Mouse (Mus musculus) hindbrain, embryonic 16.5 days (tissue): Measurements from ENCODE around the gene Acp2. TPM values are rescaled to one million over a fixed set of nuclear protein-coding genes. Genes with fewer than 3 reads are reported as not detected.

Experiments used
- ATAC-seq: fragments of 200-750 bp; cut with Nextera tagmentation; 2 replicates; pipeline ENCODE4 v1.8.0; 2017; ENCODE audit warnings: moderate TSS enrichment, moderate library complexity
- H3K27ac ChIP-seq: fragments of 300-500 bp; sonication (generic); 2 replicates; pipeline ENCODE4 v1.5.1; 2014; ENCODE audit warnings: low read depth, mild to moderate bottlenecking, control low read depth, low read length, moderate library complexity
- H3K27me3 ChIP-seq: fragments of 300-500 bp; sonication (generic); replicated peaks from 2 replicates; pipeline ENCODE4 v1.6.1; 2014; ENCODE audit warnings: low read length; ENCODE audit not compliant: control insufficient read depth, insufficient read depth
- H3K36me3 ChIP-seq: fragments of 300-500 bp; sonication (generic); 2 replicates; pipeline ENCODE4 v1.6.1; 2014; ENCODE audit warnings: mild to moderate bottlenecking, low read length, moderate library complexity, mixed read lengths; ENCODE audit not compliant: control insufficient read depth, insufficient read depth
- H3K4me1 ChIP-seq: fragments of 300-500 bp; sonication (generic); 2 replicates; pipeline ENCODE4 v1.6.1; 2014; ENCODE audit warnings: low read depth, low read length; ENCODE audit not compliant: control insufficient read depth, insufficient read depth
- H3K4me2 ChIP-seq: fragments of 300-500 bp; sonication (generic); 2 replicates; pipeline ENCODE4 v1.6.1; 2014; ENCODE audit warnings: mild to moderate bottlenecking, low read length, control low read depth, moderate library complexity
- H3K4me3 ChIP-seq: fragments of 300-500 bp; sonication (generic); 2 replicates; pipeline ENCODE4 v1.5.1; 2014; ENCODE audit warnings: mild to moderate bottlenecking, low read length, control low read depth, moderate library complexity
- H3K9ac ChIP-seq: fragments of 300-500 bp; sonication (generic); 2 replicates; pipeline ENCODE4 v1.6.1; 2014; ENCODE audit warnings: low read depth, mild to moderate bottlenecking, control low read depth, low read length, moderate library complexity
- H3K9me3 ChIP-seq: fragments of 300-500 bp; sonication (generic); 2 replicates; pipeline ENCODE4 v1.6.1; 2014; ENCODE audit warnings: mild to moderate bottlenecking, low read length, moderate library complexity; ENCODE audit not compliant: control insufficient read depth
- WGBS: fragments of 180-500 bp; shearing (Covaris S2); extraction: QIAGEN DNeasy Blood & Tissue Kit; methylation state at CpG from one replicate; pipeline ENCODE4 v1.1.7; 2014; 5-methylcytosine and 5-hydroxymethylcytosine counted together
- polyA plus RNA-seq: library from polyadenylated mRNA; unstranded; fragments of >200 nt; fragmentation: Nextera tagmentation; extraction: Ambion mirVana; gene quantifications from 2 replicates; pipeline ENCODE4 v1.2.1, GENCODE M21; 2015

Gene Acp2
- polyA plus RNA-seq, 1 experiment from 2014 or later, result 38.6 TPM

GRCm38 (mm10) chr2:91186208-91186607 is 16.5 kb upstream of the Acp2 start:
- 78% methylated on average over 1 of the region's 1 CpGs for WGBS
- Histone ChIP-seq H3K27ac (no peak overlapping the region), H3K9ac (no peak overlapping the region), H3K4me1 (peaks cover 12% of the 10 kb centered on the region), H3K9me3 (no peaks in the 10 kb centered on the region), H3K4me3 (no peak overlapping the region), H3K27me3 (no peaks in the 10 kb centered on the region), H3K36me3 (no peaks in the 10 kb centered on the region), H3K4me2 (no peak overlapping the region)
- ATAC-seq, result no peak

GRCm38 (mm10) chr2:91187431-91187830 is 15.3 kb upstream of the Acp2 start:
- H3K27ac ChIP-seq, result no peak overlapping the region
- WGBS, result 71% methylated on average over 4 of the region's 4 CpGs
- no peak overlapping the region for H3K4me2 ChIP-seq
- H3K4me1 ChIP-seq, result peaks cover 5% of the 10 kb centered on the region; the same call in 1 of the 2 replicates
- no peaks in the 10 kb centered on the region for H3K27me3 ChIP-seq
- no peak for ATAC-seq
- no peak overlapping the region for H3K9ac ChIP-seq
- H3K36me3 ChIP-seq, result no peaks in the 10 kb centered on the region
- H3K9me3 ChIP-seq, result no peaks in the 10 kb centered on the region
- no peak overlapping the region for H3K4me3 ChIP-seq

GRCm38 (mm10) chr2:91190501-91190900 is 12.2 kb upstream of the Acp2 start:
- Histone ChIP-seq H3K27ac (no peak overlapping the region), H3K4me3 (no peak overlapping the region), H3K9ac (no peak overlapping the region), H3K9me3 (no peaks in the 10 kb centered on the region), H3K27me3 (no peaks in the 10 kb centered on the region), H3K36me3 (no peaks in the 10 kb centered on the region), H3K4me2 (no peak overlapping the region), H3K4me1 (no peaks in the 10 kb centered on the region; the same call in 1 of the 2 replicates)
- 93% methylated on average over 16 of the region's 16 CpGs for WGBS
- ATAC-seq, result peak; percentile 6; the same call in 1 of the 2 replicates

GRCm38 (mm10) chr2:91194624-91195332 is 7.9 kb upstream of the Acp2 start:
- H3K9ac ChIP-seq, result peak overlapping the region; percentile 53
- H3K4me1 ChIP-seq, result no peaks in the 10 kb centered on the region; the same call in 1 of the 2 replicates
- H3K4me2 ChIP-seq, result peak overlapping the region; percentile 62
- H3K36me3 ChIP-seq, result no peaks in the 10 kb centered on the region
- peak overlapping the region; percentile 33 for H3K4me3 ChIP-seq
- 0 out of 2 replicates have a peak overlapping the region, but pooled peaks have one; percentile 29 for H3K27ac ChIP-seq
- no peaks in the 10 kb centered on the region for H3K9me3 ChIP-seq
- H3K27me3 ChIP-seq, result no peaks in the 10 kb centered on the region
- 2% methylated on average over 27 of the region's 27 CpGs for WGBS
- ATAC-seq, result peak; percentile 84

GRCm38 (mm10) chr2:91196577-91197001 is 6.1 kb upstream of the Acp2 start:
- Histone ChIP-seq H3K9ac (no peak overlapping the region), H3K4me3 (no peak overlapping the region), H3K4me2 (no peak overlapping the region), H3K9me3 (no peaks in the 10 kb centered on the region), H3K27me3 (no peaks in the 10 kb centered on the region), H3K27ac (no peak overlapping the region; the same call in 1 of the 2 replicates), H3K36me3 (no peaks in the 10 kb centered on the region), H3K4me1 (no peaks in the 10 kb centered on the region; the same call in 1 of the 2 replicates)
- no peak for ATAC-seq
- WGBS, result 70% methylated on average over 3 of the region's 3 CpGs

GRCm38 (mm10) chr2:91198888-91199287 is 3.8 kb upstream of the Acp2 start:
- WGBS, result 82% methylated on average over 3 of the region's 3 CpGs
- H3K9me3 ChIP-seq, result no peaks in the 10 kb centered on the region
- H3K27me3 ChIP-seq, result no peaks in the 10 kb centered on the region
- H3K4me1 ChIP-seq, result peaks cover 11% of the 10 kb centered on the region
- H3K9ac ChIP-seq, result no peak overlapping the region
- no peak overlapping the region for H3K4me3 ChIP-seq
- no peak overlapping the region for H3K27ac ChIP-seq
- ATAC-seq, result no peak
- no peak overlapping the region for H3K4me2 ChIP-seq
- H3K36me3 ChIP-seq, result no peaks in the 10 kb centered on the region

GRCm38 (mm10) chr2:91202972-91203656 is 429 bp downstream of the Acp2 start:
- peak overlapping the region; percentile 76 for H3K4me2 ChIP-seq
- H3K4me1 ChIP-seq, result peaks cover 17% of the 10 kb centered on the region
- peak overlapping the region; percentile 87 for H3K27ac ChIP-seq
- no peaks in the 10 kb centered on the region for H3K27me3 ChIP-seq
- peaks cover 13% of the 10 kb centered on the region for H3K36me3 ChIP-seq
- H3K4me3 ChIP-seq, result peak overlapping the region; percentile 79
- 12% methylated on average over 20 of the region's 20 CpGs for WGBS
- ATAC-seq, result peak; percentile 81; the same call in 1 of the 2 replicates
- H3K9me3 ChIP-seq, result no peaks in the 10 kb centered on the region
- peak overlapping the region; percentile 90 for H3K9ac ChIP-seq

GRCm38 (mm10) chr2:91206254-91206775 is 3.6 kb downstream of the Acp2 start:
- no peak overlapping the region for H3K4me2 ChIP-seq
- no peaks in the 10 kb centered on the region for H3K27me3 ChIP-seq
- no peak for ATAC-seq
- no peak overlapping the region for H3K4me3 ChIP-seq
- no peak overlapping the region for H3K9ac ChIP-seq
- 93% methylated on average over 9 of the region's 9 CpGs for WGBS
- H3K9me3 ChIP-seq, result no peaks in the 10 kb centered on the region
- no peak overlapping the region for H3K27ac ChIP-seq
- peaks cover 17% of the 10 kb centered on the region for H3K4me1 ChIP-seq
- peaks cover 31% of the 10 kb centered on the region for H3K36me3 ChIP-seq

- no peak overlapping the region for H3K9ac ChIP-seq
- no peaks in the 10 kb centered on the region for H3K4me1 ChIP-seq
- H3K36me3 ChIP-seq, result peaks cover 26% of the 10 kb centered on the region
- H3K9me3 ChIP-seq, result no peaks in the 10 kb centered on the region
- H3K27ac ChIP-seq, result no peak overlapping the region
- ATAC-seq, result no peak
- H3K4me3 ChIP-seq, result no peak overlapping the region
- no peaks in the 10 kb centered on the region for H3K27me3 ChIP-seq
- no peak overlapping the region for H3K4me2 ChIP-seq
These were observed 10.6 kb downstream of the Acp2 start for GRCm38 (mm10) chr2:91213311-91213710.
